Mouse (Mus musculus): ENCODE data around the gene Retreg3. TPM values are rescaled to one million over a fixed set of nuclear protein-coding genes. Genes with fewer than 3 reads are reported as not detected.
"Not testable (repeated sequence)": the region's sequence is repeated elsewhere in the genome, so short reads cannot be mapped to it uniquely, and the experiment has no call there.

The Retreg3 gene
- total RNA-seq, 2 experiments from 2014 or later, result 50.3 to 57.4 TPM

DNA sequence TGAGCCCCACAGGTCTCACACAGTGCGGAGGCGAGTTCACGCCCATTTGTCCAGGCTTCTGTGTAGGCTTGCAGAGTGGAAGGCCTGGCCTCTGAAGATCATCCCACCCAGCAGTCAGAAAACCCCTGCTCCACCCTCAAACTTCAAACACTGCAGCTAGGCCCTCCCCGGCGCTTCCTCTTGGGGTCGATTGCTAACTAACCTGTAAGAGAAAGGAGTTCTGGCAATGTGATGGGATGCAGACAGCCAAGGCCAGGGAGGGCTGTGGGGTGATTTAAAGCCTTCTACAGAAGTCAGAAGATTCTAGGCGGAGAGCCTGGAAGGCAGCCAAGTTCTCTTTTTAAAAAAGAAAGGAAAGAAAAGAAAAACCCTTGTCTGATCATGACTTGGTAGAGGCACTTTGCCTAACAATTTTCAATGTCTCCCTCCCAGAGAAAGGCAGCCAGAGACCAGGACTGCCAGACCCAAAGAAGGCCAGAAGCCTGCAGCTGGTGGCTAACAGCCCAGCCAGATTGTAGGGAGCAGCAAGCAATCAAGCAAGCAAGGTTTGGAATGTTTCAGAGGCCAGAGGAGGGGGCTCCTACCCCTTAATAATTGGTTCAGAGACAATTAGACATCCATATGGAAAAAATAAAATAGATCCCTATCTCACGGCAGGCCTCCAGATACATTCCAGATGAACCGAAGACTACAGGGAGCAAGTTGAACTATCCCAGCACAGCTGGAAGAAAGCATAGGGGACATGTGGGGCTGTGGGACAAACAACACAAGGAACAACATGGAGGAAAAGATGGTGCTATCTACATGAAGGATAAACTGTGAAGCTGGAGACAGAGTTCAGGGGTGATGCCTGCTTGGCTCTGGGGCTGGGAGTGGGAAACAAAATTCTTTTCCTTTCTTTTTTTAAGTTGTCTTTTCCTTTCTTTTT is 29.7 kb upstream of the Retreg3 start:
- DNase-seq (ENCODE audit: low spot score in 2 of 2), result no peak

DNA sequence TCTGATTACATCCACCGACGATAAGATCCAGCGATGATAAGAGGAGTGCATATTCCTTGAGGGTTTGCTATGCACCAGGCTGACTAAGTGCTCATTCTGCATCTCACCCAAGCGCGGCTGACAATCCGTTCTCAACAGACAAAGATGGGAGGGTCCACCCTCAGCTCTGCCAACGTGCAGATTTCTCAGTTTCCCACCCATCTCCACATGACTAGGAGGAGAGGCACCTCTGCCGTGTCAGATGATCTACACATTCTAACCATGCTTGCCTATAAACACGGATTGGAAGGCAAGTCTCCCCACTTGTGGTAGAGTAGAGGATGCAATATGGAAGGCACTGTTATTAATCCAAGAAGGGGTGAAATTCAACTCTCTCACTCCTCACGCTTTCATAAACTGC is 29.1 kb upstream of the Retreg3 start:
- DNase-seq (ENCODE audit: low spot score in 2 of 2), result no peak

DNA sequence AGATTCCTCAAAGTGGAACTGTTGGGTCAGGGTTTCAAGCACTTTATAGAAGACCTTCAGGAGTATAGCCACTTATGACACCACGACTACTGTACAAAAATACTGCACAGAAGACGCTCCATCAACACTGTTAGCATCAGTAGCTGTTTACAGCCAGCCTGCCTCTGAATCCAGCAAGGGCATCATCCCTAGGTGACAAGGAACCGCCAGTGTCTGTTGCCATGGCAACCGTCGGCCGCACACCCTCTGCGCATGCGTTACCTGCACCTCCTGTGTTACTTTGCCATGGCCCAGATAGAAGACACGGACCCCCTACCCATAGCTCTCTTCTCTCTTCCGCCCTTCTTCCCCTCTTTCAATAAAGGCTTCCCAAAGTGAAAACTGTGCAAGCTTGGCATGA is 26.7 kb upstream of the Retreg3 start:
- DNase-seq (ENCODE audit: low spot score in 2 of 2), result no peak

DNA sequence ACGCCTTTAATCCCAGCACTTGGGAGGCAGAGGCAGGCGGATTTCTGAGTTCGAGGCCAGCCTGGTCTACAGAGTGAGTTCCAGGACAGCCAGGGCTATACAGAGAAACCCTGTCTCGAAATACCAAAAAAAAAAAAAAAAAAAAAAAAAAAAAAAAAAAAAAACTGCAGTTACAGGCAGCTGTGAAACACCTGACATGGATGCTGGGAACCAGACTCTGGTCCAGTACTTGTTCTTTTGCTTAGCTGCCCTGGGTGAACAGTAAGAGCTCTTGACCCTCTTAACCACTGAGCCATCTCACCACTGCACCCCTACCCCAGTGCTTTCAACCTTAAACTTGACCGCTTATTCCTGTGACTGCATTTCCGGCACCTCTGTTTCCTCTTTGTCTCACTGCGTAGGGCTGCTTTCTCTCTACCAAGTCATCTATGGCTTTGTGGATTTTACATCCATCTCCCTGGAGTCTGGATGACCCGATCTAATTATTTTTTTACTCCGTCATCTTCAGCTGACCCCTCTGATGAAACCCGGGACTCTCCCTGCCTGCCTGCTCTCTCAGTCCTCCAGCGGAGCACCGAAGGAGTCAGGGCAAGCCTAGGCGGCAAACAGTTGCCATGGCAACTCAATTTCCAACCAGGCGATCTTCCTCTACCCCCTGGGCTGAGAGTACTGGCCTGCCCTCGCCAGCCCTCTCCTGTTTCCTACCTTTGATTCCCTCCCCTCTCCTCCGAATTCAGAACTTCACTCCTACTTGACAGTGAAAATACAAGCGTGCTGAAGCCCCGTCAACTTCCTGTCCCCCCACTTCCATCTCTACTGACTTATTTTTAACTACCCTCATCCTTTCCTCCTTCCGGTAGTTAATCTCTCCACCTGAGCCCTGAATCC is 23.9 kb upstream of the Retreg3 start:
- no peak for DNase-seq (ENCODE audit: low spot score in 2 of 2)

DNA sequence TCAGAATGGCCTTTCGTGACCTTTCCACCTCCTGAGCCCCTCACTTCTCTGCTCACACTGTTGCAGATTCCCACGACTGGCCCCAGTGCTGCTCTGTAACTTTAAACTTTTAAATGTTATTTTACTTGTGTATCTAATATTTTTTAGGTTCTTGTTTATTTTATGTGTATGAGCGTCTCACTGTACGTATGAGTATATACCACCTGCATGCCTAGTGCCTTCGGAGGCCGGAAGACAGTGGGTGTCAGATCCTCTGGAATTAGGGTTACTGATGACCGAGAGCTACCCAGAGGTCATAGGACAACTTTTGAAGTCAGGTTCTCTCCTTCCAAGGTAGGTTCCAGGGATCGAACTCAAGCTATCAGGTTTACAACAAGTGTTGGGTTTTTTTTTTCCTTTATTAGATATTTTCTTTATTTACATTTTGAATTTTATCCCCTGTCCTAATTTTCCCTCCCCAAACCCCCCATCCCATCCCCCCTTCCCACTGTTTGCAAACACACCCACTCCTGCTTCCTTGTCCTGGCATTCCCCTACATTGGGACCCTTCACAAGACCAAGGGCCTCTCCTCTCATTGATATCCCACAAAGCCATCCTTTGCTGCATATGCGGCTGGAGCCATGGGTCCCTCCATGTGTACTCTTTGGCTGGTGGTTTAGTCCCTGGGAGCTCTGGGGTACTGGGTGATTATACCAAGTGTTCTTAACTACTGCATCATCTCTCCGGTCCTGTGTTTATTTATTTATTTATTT is 22.7 kb upstream of the Retreg3 start:
- DNase-seq (ENCODE audit: low spot score in 2 of 2), result no peak

DNA sequence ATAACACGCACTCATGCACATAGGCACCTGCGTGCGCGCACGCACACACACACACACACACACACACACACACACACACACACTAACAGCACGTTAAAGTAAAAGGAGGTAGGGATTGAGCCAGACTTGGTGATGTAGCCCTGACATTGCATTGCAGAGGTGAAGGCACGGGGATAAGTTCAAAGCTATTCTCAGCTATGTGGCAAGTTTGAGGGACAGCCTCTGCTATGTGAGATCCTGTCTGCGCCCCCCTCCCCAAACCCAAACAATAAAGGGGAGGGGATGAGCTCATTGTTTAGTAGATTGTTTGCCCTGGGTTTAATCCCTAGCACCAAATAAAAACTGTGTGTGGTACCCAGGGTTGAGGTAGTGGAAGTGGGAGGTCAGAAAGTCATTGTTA is 21.4 kb upstream of the Retreg3 start:
- no peak for DNase-seq (ENCODE audit: low spot score in 2 of 2)

DNA sequence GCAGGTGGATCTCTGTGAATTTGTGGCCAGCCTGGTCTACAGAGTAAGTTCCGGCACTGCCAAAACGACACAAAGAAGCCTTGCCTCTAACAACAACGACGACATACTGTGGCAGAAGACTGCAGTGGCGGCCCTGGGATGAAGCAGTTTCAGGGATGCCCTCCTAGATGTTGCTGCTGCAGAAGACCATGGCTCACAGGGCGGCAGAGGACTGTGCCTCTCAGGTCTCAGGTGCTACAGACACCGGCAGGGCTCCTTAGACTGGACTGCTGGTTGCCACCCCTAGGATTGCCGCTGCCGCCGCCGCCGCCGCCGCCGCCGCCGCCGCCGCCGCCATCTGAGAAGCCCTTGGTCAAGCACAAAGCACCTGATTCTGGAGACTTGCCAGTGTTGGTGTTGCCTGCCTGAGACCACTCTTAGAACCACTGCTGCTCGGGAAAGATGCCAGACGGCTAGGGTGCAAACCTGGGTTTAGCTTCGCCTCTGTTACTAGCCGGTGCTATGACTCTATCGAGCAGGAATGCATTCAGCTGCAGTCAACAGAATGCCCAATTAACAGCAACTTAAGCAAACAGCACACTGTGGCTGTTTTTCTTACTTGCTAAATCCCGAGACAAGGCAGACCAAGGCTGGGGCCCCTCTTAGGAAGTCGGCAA is 20.6 kb upstream of the Retreg3 start:
- DNase-seq (ENCODE audit: low spot score in 2 of 2), result no peak

DNA sequence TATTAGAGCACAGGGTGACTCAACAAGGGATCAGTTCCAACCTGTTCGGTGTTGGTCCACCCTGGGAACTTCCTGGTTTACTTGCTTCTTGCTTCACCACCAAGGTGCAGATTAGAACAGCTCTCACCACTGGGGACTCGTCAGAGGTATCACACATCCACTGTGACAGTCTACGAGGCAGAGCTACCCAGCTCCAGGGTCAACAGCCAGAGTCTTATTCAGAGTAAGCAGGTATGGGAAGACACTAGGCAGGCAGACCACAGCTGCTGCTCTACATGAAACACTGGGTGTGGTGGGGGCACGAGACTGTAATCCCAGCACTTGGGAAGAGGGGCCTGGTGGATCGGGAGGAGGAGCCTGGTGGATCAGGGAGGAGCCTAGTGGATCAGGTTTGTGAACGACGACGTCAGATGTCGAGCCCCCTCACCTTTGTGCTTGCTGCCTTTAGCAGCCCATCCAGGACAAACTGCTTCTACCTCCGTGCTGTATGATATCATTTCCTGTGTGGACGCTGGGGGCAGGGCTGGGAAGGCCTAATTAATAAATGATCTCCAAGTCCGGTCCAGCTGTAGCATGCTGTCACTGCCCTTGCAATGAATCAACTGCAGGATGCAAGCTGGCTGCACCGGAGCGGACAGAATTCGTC is 19.0 kb upstream of the Retreg3 start:
- DNase-seq (ENCODE audit: low spot score in 2 of 2), result peak in 1 of 2 experiments; percentile 41

DNA sequence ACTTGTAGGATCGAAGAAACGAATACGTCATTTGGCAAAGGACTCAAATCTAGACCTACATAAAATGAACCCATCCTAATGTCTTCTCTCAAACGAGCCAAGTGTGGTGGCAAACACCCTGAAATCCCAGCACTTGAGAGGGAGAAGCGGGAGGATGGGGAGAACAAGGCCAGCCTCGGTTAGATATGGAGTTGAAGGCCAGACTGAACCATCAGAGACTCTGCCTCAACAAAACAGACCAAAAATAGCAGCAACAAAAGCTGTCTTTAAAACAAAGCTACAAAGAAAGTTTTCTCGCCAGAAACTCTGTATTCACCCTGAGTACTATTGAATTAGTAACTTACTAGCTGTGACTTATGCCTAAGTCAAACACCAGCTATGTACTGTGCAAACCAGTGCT is 17.3 kb upstream of the Retreg3 start:
- no peak for DNase-seq (ENCODE audit: low spot score in 2 of 2)

DNA sequence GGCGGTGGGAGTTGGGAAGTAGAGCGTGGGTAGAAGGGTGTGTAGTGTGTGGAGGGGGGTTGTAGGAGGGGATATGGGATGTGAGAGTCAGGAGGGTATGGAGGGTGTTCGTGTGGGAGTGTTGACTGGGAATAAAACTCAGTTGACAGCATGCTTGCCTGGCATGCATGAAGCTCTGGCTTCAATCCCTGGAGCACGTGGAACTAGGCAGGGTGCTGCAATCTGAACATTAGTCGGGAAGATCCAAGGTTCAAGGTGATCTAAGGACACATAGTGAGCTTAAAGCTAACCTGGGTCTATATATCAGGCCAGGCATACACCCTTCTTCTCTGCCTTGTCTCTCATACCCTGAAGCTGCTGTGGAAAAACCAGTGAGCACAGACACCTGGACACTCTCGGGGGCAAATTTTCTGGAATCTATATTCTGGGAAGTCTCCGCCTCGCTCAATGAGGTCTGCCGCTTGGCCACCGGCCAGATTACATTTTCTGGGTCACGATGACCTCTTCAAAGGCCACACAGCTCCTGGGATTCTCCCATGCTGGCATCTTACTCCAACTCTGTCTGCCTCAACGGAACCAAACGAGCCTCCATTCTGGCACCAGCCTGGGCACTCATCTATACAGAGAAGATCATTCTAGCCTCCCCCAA is 14.6 kb upstream of the Retreg3 start:
- peak in 1 of 2 experiments; percentile 74 for DNase-seq (ENCODE audit: low spot score in 2 of 2)

DNA sequence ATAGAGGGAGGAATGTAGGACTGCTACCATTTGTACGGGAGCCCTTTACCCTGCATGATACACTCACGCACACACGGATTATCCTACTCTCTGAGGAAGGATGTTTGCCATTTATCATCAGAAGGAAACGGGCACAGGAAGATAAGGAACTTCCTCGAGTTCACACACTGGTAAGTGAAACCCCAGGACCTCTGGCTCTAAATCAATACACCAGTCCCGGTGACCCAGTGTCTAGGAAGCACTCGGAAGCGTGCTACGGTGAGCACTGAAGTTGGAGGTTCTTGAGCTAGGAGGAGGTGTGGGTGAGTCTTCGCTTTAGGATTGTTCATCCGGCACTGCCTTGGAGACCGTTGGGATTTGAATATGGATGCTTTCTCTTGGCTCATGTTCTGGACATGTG is 13.3 kb upstream of the Retreg3 start:
- no peak for DNase-seq (ENCODE audit: low spot score in 2 of 2)

DNA sequence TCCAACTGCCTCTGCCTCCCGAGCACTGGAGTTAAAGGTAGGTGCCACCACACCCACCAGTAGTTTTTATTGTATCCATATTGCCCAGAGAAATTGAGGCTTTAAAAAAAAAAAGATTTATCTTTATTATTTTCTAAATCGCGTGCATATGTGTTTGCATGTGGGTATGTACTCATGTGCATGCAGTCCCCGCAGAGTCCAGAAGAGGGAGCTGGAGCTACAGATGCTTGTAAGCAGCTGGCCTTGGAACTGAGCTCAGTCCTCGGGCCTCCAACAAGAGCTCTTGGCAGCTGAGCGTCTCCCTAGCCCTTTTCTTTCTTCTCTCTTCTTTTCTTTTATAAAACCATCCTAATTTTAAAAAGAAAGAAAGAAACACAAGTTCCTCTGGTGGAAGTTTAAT is 12.0 kb upstream of the Retreg3 start:
- no peak for DNase-seq (ENCODE audit: low spot score in 2 of 2)

DNA sequence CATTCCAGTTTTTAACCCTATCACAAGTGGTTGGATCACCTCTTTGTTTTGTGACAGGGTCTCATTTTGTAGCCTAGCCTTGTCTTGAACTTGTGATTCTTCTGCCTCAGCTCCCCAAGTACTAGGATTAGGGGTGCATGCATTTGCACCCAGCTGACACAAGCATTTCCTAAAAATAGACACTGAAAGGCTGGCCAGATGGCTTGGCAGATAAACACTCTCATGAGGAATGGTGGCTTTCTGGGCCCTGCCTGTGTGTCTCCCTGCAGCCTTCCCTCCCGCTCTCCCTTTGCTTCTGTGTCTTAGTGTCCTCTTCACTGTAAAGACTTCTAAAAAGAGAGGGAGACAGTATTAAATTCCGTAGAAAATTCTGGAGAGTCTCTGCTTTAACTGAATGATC is 11.5 kb upstream of the Retreg3 start:
- DNase-seq (ENCODE audit: low spot score in 2 of 2), result no peak

DNA sequence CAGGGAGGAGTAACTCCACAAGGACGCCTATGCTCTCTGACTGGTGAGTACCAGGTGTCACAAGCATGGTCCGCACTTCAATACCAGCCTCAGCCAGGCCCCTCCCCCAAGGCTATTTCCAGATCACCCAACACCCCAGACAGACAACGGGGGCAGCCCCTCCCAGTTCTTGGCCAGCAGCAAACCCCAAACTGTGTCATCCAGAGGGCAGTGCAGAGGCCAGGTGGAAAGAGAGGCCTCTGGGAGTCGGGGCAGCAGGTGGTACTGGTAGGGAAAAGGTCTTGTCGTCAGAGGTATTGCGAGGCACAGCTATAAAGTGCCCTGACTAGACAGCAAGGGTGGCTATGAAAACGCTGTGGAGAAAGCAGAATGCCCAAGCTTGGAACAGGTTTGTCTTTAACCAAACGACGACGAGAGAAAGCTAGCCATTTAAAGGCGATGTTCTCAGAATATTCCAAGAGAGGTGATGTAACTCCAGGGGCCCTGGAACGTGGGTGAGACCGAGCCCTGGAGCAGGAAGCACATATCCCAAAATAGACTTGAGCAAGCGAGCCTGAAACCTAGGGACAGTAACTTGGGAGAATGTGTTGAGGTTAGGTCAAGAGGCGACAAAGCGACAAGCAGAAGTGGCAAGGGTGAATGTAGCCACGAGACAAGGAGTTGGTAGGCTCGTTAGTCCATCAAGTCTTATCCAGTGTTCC is 10.5 kb upstream of the Retreg3 start:
- no peak for DNase-seq (ENCODE audit: low spot score in 2 of 2)

DNA sequence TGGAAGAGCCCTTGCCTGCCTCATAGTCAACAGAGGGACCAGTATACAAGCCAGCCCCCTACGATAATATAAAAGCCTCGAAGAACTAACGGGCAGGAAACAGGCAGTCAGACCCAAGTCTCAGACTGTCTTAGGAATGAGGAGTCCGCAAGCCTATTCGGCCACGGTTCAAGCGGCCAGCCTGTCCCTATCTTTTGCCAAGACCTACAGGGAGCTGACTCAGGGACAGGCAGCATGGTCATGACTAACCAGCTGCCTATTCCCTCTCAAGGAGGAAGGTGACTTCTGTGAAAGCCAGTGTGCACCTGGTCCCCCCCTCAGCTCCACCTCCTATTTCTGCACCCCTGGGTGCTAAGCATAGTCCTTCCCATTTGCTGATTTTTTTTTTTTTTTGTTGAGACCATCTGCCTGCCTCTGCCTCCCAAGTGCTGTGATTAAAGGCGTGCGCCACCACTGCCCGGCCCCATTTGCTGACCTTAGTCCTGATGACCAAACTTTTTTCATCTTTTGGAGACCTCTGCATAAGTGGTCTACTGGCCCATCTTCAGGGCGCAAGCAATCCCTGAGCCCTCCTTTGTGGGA is 9.4 kb upstream of the Retreg3 start:
- no peak for DNase-seq (ENCODE audit: low spot score in 2 of 2)

DNA sequence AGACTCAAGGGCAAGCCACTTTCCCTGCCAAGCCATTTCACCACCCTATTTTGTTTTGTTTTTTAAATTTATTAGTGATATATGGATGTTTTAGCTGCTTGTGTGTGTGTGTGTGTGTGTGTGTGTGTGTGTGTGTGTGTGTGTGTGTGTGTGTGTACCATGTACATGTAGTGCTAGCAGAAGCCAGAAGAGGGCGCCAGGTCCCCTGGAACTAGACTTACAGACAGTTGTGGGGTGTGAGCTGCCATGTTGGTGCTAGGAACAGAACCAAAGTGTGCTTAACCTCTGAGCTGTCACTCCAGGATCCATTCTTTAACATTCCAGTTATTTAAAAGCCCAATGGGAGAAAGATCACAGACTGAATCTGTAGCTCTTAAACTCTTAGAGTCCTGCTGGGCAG is 7.4 kb upstream of the Retreg3 start:
- DNase-seq (ENCODE audit: low spot score in 2 of 2), result no peak

DNA sequence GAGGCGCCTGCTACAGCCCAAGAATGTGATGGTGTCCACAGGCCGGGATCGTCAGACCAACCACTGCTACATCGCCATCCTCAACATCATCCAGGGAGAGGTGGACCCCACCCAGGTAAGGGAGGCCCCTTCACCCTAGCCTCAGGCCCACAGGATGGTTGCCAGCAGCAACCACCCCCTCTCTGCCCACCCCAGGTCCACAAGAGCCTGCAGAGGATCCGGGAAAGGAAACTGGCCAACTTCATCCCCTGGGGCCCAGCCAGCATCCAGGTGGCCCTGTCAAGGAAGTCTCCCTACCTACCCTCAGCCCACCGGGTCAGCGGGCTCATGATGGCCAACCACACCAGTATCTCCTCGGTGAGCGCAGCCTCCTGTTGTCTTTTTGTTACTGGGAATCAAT is 5.3 kb upstream of the Retreg3 start:
- not testable (repeated sequence) for DNase-seq (ENCODE audit: low spot score in 2 of 2)

DNA sequence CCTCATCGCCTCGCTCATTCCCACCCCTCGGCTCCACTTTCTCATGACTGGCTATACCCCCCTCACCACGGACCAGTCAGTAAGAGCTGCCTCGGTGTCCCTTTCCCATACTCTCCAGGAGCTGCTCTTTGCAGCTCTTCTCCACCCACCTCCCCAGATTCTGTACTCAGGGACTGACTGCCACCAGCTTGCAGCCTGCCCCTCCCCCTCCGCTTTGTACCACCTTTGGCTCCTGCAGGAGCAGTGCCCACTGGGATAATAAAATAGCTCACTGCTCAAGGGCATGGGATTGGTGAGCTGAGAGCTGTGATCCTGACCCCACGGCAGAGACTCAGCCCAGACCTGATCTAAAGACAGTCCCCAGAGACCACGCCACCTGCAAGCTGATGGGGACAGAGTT is 4.8 kb upstream of the Retreg3 start:
- DNase-seq (ENCODE audit: low spot score in 2 of 2), result not testable (repeated sequence)
